ENCODE assay signal across 8 mouse cellular contexts in the genomic region with DNA sequence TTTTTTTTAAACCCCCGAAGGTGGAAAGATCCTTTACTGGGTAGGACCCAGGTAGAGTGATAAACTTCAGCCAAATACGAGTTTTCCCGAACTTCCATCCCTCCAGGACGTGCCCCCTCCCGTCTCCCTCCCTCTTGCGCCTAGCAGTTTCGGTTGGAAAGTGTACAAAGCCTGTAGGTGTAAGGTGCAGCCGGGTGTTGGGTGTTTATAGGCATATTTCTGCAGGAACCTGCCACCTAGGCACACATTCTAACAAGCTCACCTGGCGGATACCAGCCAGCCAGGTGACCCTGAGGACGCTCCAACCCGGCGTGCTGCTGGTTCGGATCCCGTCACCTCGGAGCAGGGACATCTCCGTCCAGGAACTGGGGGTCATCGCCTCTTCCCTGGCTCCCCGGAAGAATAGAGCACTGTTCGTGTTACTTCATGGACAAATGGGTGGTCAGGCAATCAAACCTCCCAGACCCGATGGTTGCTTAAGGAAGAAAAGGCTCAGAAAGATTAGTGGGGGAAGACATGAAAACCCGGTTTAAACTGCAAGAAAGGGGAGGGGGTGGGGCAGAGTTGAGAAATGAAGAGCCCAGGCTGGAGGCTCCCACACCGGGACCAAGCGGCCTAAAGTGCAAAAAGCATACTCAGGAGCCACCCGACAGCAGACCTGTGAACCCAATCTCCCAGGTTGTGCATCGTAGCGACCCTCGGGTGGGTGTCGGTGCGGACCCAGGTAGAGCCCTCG. TPM values are rescaled to one million over a fixed set of nuclear protein-coding genes. Genes with fewer than 3 reads are reported as not detected.
DNase-seq lines count a peak whose midpoint lies in the region; ATAC-seq lines count a peak whose summit lies in the region.

No protein-coding gene starts in this region.

- H3K9me3 ChIP-seq in heart, embryonic 15.5 days (replicated peaks), result no peaks in the 10 kb centered on the region
- no peaks in the 10 kb centered on the region for H3K9me3 ChIP-seq in liver, embryonic 12.5 days (replicated peaks)

- peak overlapping the region; percentile 91 for H3K27ac ChIP-seq in heart, embryonic 15.5 days
- H3K27ac ChIP-seq in liver, embryonic 12.5 days, result peak overlapping the region; percentile 51; the same call in 1 of the 2 replicates

- under 1% methylated on average over 30 of the region's 30 CpGs for WGBS in heart, embryonic 15.5 days
- 3% methylated on average over 30 of the region's 30 CpGs for WGBS in liver, embryonic 12.5 days (ENCODE audit: insufficient replicate concordance)

- H3K4me2 ChIP-seq in heart, embryonic 15.5 days, result peak overlapping the region; percentile 92
- peak overlapping the region; percentile 85 for H3K4me2 ChIP-seq in liver, embryonic 12.5 days

- H3K4me1 ChIP-seq in heart, embryonic 15.5 days (replicated peaks), result peaks cover 44% of the 10 kb centered on the region
- H3K4me1 ChIP-seq in liver, embryonic 12.5 days, result peaks cover 58% of the 10 kb centered on the region

- 0 out of 2 replicates have a peak, but pooled peaks cover 3% of the 10 kb centered on the region for H3K27me3 ChIP-seq in heart, embryonic 15.5 days
- peaks cover 91% of the 10 kb centered on the region for H3K27me3 ChIP-seq in liver, embryonic 12.5 days (replicated peaks)
- H3K27me3 ChIP-seq in splenic B cell, adult 2 months (ENCODE audit: control insufficient read depth, insufficient read depth, low read length, poor library complexity, severe bottlenecking), result peaks cover 5% of the 10 kb centered on the region; the same call in 1 of the 2 replicates

- ATAC-seq in heart, embryonic 15.5 days (replicated peaks; ENCODE audit: insufficient number of reproducible peaks, insufficient read depth, low FRiP score, low read depth), result no peak
- no peak for ATAC-seq in liver, embryonic 12.5 days

- H3K9ac ChIP-seq in heart, embryonic 15.5 days, result peak overlapping the region; percentile 57
- no peak overlapping the region; the same call in 1 of the 2 replicates for H3K9ac ChIP-seq in liver, embryonic 12.5 days

- no peaks in the 10 kb centered on the region for H3K36me3 ChIP-seq in heart, embryonic 15.5 days
- no peaks in the 10 kb centered on the region for H3K36me3 ChIP-seq in liver, embryonic 12.5 days
- H3K36me3 ChIP-seq in splenic B cell, adult 2 months (ENCODE audit: control insufficient read depth, insufficient read depth, low read length, poor library complexity, severe bottlenecking), result no peaks in the 10 kb centered on the region; the same call in 1 of the 2 replicates

- H3K4me3 ChIP-seq in heart, embryonic 15.5 days, result peak overlapping the region; percentile 89
- peak overlapping the region; percentile 67 for H3K4me3 ChIP-seq in liver, embryonic 12.5 days

- peak; percentile 11 for DNase-seq in kidney, adult 9 months
- no peak for DNase-seq in kidney, postnatal 25 days
- DNase-seq in T-cell, adult 2 months (ENCODE audit: low spot score), result peak; percentile 18
- DNase-seq in splenic B cell, adult 2 months (ENCODE audit: low read depth, low spot score), result peak; percentile 23
- no peak for DNase-seq in right cerebral cortex, postnatal 14 days
- DNase-seq in cerebellum, postnatal 25 days, result no peak

RNA-seq across cellular contexts. Expression of a gene that starts 2.1 kb away (rescaled TPM):
- 482 and 541 TPM in 2 replicates for polyA plus RNA-seq in heart, embryonic 15.5 days (2015; fragmentation: Nextera tagmentation; extraction: Ambion mirVana)
- polyA plus RNA-seq in liver, embryonic 12.5 days (2016; fragmentation: Nextera tagmentation; extraction: Ambion mirVana), result 136 and 148 TPM in 2 replicates

RNA-seq across cellular contexts. Expression of a gene that starts 44.8 kb away (rescaled TPM):
- 6.2 and 7.8 TPM in 2 replicates for polyA plus RNA-seq in heart, embryonic 15.5 days (2015; fragmentation: Nextera tagmentation; extraction: Ambion mirVana)
- 1.5 and 2.0 TPM in 2 replicates for polyA plus RNA-seq in liver, embryonic 12.5 days (2016; fragmentation: Nextera tagmentation; extraction: Ambion mirVana)

Comparison
In these comparisons a context has a peak if more than half of its experiments do, and no peak if none do; other contexts are left out.
1. DNase-seq: peak in kidney, adult 9 months (single experiment), T-cell, adult 2 months (single experiment) and splenic B cell, adult 2 months (single experiment); none in kidney, postnatal 25 days (0 of 2), right cerebral cortex, postnatal 14 days (single experiment) and cerebellum, postnatal 25 days (0 of 2).